Mouse (Mus musculus): ENCODE results near the gene Plekho2. TPM values are rescaled to one million over a fixed set of nuclear protein-coding genes. Genes with fewer than 3 reads are reported as not detected.
A peak's percentile ranks its signal among the peaks of the same experiment; 100 is the strongest.

The Plekho2 gene
- polyA plus RNA-seq, 1 experiment, result 55.8 TPM

- WGBS, result 15% methylated on average over 13 of the region's 13 CpGs
- no peaks in the 10 kb centered on the region for H3K36me3 ChIP-seq (ENCODE audit: control insufficient read depth, insufficient read depth, low read length)
- H3K4me1 ChIP-seq (ENCODE audit: control insufficient read depth, insufficient read depth, insufficient read length), result peaks cover 42% of the 10 kb centered on the region
- no peak for TF ChIP-seq CTCF (IDR thresholded peaks at IDR 0.05; ENCODE audit: extremely low read depth, insufficient read depth, insufficient read length, insufficient replicate concordance)
- TF ChIP-seq POLR2A (IDR thresholded peaks at IDR 0.05; ENCODE audit: low read depth, low read length), result no peak
- no peak overlapping the region for H3K4me3 ChIP-seq (ENCODE audit: extremely low read depth, insufficient read depth, insufficient read length)
- H3K27me3 ChIP-seq (ENCODE audit: control insufficient read depth, insufficient read depth, low read length), result no peaks in the 10 kb centered on the region
- peak; percentile 65 to 81 for DNase-seq (ENCODE audit: low read depth in 1 of 2, low spot score in 2 of 2)
- peak overlapping the region; percentile 98 for H3K27ac ChIP-seq (ENCODE audit: insufficient read depth, low read length)
Observed at GRCm38 (mm10) chr9:65541126-65542068, 38.4 kb downstream of the Plekho2 start.

GRCm38 (mm10) chr9:65539697-65540096 is 40.1 kb downstream of the Plekho2 start:
- no peak for DNase-seq (ENCODE audit: low read depth in 1 of 2, low spot score in 2 of 2)
- no peak overlapping the region for H3K4me3 ChIP-seq (ENCODE audit: extremely low read depth, insufficient read depth, insufficient read length)
- no peaks in the 10 kb centered on the region for H3K27me3 ChIP-seq (ENCODE audit: control insufficient read depth, insufficient read depth, low read length)
- WGBS, result 86% methylated on average over 9 of the region's 9 CpGs
- no peaks in the 10 kb centered on the region for H3K36me3 ChIP-seq (ENCODE audit: control insufficient read depth, insufficient read depth, low read length)
- no peak for TF ChIP-seq CTCF (IDR thresholded peaks at IDR 0.05; ENCODE audit: extremely low read depth, insufficient read depth, insufficient read length, insufficient replicate concordance)
- TF ChIP-seq POLR2A (IDR thresholded peaks at IDR 0.05; ENCODE audit: low read depth, low read length), result no peak
- H3K27ac ChIP-seq (ENCODE audit: insufficient read depth, low read length), result no peak overlapping the region
- peaks cover 39% of the 10 kb centered on the region for H3K4me1 ChIP-seq (ENCODE audit: control insufficient read depth, insufficient read depth, insufficient read length)

GRCm38 (mm10) chr9:65537901-65538630 is 41.8 kb downstream of the Plekho2 start:
- H3K36me3 ChIP-seq (ENCODE audit: control insufficient read depth, insufficient read depth, low read length), result no peaks in the 10 kb centered on the region
- peaks cover 46% of the 10 kb centered on the region for H3K4me1 ChIP-seq (ENCODE audit: control insufficient read depth, insufficient read depth, insufficient read length)
- no peak for DNase-seq (ENCODE audit: low read depth in 1 of 2, low spot score in 2 of 2)
- 79% methylated on average over 8 of the region's 8 CpGs for WGBS
- TF ChIP-seq CTCF (IDR thresholded peaks at IDR 0.05; ENCODE audit: extremely low read depth, insufficient read depth, insufficient read length, insufficient replicate concordance), result no peak
- TF ChIP-seq POLR2A (IDR thresholded peaks at IDR 0.05; ENCODE audit: low read depth, low read length), result no peak
- peak overlapping the region; percentile 48 for H3K27ac ChIP-seq (ENCODE audit: insufficient read depth, low read length)
- H3K4me3 ChIP-seq (ENCODE audit: extremely low read depth, insufficient read depth, insufficient read length), result no peak overlapping the region
- H3K27me3 ChIP-seq (ENCODE audit: control insufficient read depth, insufficient read depth, low read length), result no peaks in the 10 kb centered on the region

- no peaks in the 10 kb centered on the region for H3K27me3 ChIP-seq (ENCODE audit: control insufficient read depth, insufficient read depth, low read length)
- 51% methylated on average over 4 of the region's 4 CpGs for WGBS
- H3K27ac ChIP-seq (ENCODE audit: insufficient read depth, low read length), result peak overlapping the region; percentile 88
Observed at GRCm38 (mm10) chr9:65536491-65536890, 43.3 kb downstream of the Plekho2 start.

GRCm38 (mm10) chr9:65535789-65536469 is 43.9 kb downstream of the Plekho2 start:
- peak overlapping the region; percentile 88 for H3K27ac ChIP-seq (ENCODE audit: insufficient read depth, low read length)
- H3K36me3 ChIP-seq (ENCODE audit: control insufficient read depth, insufficient read depth, low read length), result no peaks in the 10 kb centered on the region
- H3K27me3 ChIP-seq (ENCODE audit: control insufficient read depth, insufficient read depth, low read length), result no peaks in the 10 kb centered on the region
- DNase-seq (ENCODE audit: low read depth in 1 of 2, low spot score in 2 of 2), result peak in 1 of 2 experiments; percentile 44
- peaks cover 35% of the 10 kb centered on the region; the same call in 1 of the 2 replicates for H3K4me1 ChIP-seq (ENCODE audit: control insufficient read depth, insufficient read depth, insufficient read length)
- no peak for TF ChIP-seq POLR2A (IDR thresholded peaks at IDR 0.05; ENCODE audit: low read depth, low read length)
- TF ChIP-seq CTCF (IDR thresholded peaks at IDR 0.05; ENCODE audit: extremely low read depth, insufficient read depth, insufficient read length, insufficient replicate concordance), result no peak
- no peak overlapping the region for H3K4me3 ChIP-seq (ENCODE audit: extremely low read depth, insufficient read depth, insufficient read length)
- 40% methylated on average over 10 of the region's 11 CpGs for WGBS

More at GRCm38 (mm10) chr9:65536491-65536890, 43.3 kb downstream of the Plekho2 start:
- peaks cover 38% of the 10 kb centered on the region; the same call in 1 of the 2 replicates for H3K4me1 ChIP-seq (ENCODE audit: control insufficient read depth, insufficient read depth, insufficient read length)
- DNase-seq (ENCODE audit: low read depth in 1 of 2, low spot score in 2 of 2), result no peak
- no peaks in the 10 kb centered on the region for H3K36me3 ChIP-seq (ENCODE audit: control insufficient read depth, insufficient read depth, low read length)
- H3K4me3 ChIP-seq (ENCODE audit: extremely low read depth, insufficient read depth, insufficient read length), result no peak overlapping the region
- no peak for TF ChIP-seq POLR2A (IDR thresholded peaks at IDR 0.05; ENCODE audit: low read depth, low read length)
- no peak for TF ChIP-seq CTCF (IDR thresholded peaks at IDR 0.05; ENCODE audit: extremely low read depth, insufficient read depth, insufficient read length, insufficient replicate concordance)

GRCm38 (mm10) chr9:65535191-65535722 is 44.6 kb downstream of the Plekho2 start:
- Histone ChIP-seq H3K27me3 (ENCODE audit: control insufficient read depth, insufficient read depth, low read length) (no peaks in the 10 kb centered on the region), H3K4me3 (ENCODE audit: extremely low read depth, insufficient read depth, insufficient read length) (no peak overlapping the region), H3K4me1 (ENCODE audit: control insufficient read depth, insufficient read depth, insufficient read length) (peaks cover 35% of the 10 kb centered on the region; the same call in 1 of the 2 replicates), H3K27ac (ENCODE audit: insufficient read depth, low read length) (peak overlapping the region; percentile 88), H3K36me3 (ENCODE audit: control insufficient read depth, insufficient read depth, low read length) (no peaks in the 10 kb centered on the region)
- peak; percentile 69 to 88 for DNase-seq (ENCODE audit: low read depth in 1 of 2, low spot score in 2 of 2)
- 1% methylated on average over 3 of the region's 3 CpGs for WGBS
- TF ChIP-seq CTCF (IDR thresholded peaks at IDR 0.05; ENCODE audit: extremely low read depth, insufficient read depth, insufficient read length, insufficient replicate concordance) (no peak), POLR2A (IDR thresholded peaks at IDR 0.05; ENCODE audit: low read depth, low read length) (peak; percentile 15; the same call in 1 of the 2 replicates)

Measured in spleen, adult 2 months (tissue).